Comparison of ENCODE assay signal across 23 mouse cellular contexts in the genomic region with DNA sequence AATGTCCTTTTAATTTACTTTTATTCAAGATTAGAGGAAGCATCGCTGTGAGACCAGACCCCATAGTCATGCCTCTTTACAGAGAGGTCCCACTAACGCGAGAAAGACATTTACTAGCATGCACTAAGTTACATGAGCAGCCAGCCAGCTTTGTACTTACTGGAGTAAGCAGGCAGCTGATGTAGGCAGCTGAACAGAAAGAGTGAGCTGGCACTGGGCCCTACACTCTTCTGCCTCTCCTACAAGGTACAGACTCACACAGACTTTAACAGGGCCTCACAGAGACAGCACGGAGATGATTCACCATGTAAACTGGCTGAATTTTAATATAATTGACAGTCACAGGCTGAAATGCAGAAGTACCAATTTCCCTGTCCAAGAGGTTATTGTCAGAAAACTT. TPM values are rescaled to one million over a fixed set of nuclear protein-coding genes. Genes with fewer than 3 reads are reported as not detected.
"Had no signal": no experiment of that assay in that cellular context is flagged by ENCODE, and none has a peak within 500 bp of the region (broad histone marks: within the 10 kb centered on the region; RNA-seq: fewer than 3 reads in every experiment).

No protein-coding gene starts in this region.

- ATAC-seq: hindbrain, embryonic 16.5 days; inflammation-experienced regulatory T-cells, adult 6 months; intestine, embryonic 15.5 days; intestine, postnatal 0 days had no signal

- DNase-seq: gastrocnemius, adult 2 months; gastrocnemius, postnatal 10 days; gastrocnemius, postnatal 25 days; heart, adult 18-20 months; heart, postnatal 10 days; heart, postnatal 4 days; kidney, adult 18-20 months; kidney, adult 8-10 months; kidney, postnatal 10 days; kidney, postnatal 25 days; kidney, postnatal 4 days; liver; liver, embryonic 13.5 days had no signal

RNA-seq across cellular contexts. Expression of gene Nxph1, which starts 11.6 kb away (rescaled TPM):
- total RNA-seq: gastrocnemius, adult 2 months; gastrocnemius, postnatal 25 days; granulocyte monocyte progenitor cell, adult 5-6 weeks; heart, adult 8-10 months; heart, postnatal 10 days; heart, postnatal 25 days had no signal
- polyA plus RNA-seq: heart, embryonic 10.5 days; inflammation-experienced regulatory T-cells, adult 6 months; limb, embryonic 10.5 days; liver, embryonic 11.5 days had no signal
